Mouse (Mus musculus) embryonic facial prominence, embryonic 14.5 days (tissue): Measurements from ENCODE around the gene Psd. TPM values are rescaled to one million over a fixed set of nuclear protein-coding genes. Genes with fewer than 3 reads are reported as not detected.
A peak's percentile ranks its signal among the peaks of the same experiment; 100 is the strongest.

Experiments used
- ATAC-seq: fragments of 200-750 bp; cut with Nextera tagmentation; 2 replicates; pipeline ENCODE4 v1.8.0; 2017; ENCODE audit warnings: low read depth, moderate number of reproducible peaks, moderate TSS enrichment
- DNase-seq: peaks from one replicate; pipeline ENCODE4 v3.0.0-alpha.2; 2015; ENCODE audit warnings: low spot score
- H3K27ac ChIP-seq: fragments of 300-500 bp; sonication (generic); replicated peaks from 2 replicates; pipeline ENCODE4 v1.5.1; 2014; ENCODE audit warnings: low read depth, mild to moderate bottlenecking, low read length, moderate library complexity
- H3K27me3 ChIP-seq: fragments of 300-500 bp; sonication (generic); replicated peaks from 2 replicates; pipeline ENCODE4 v1.6.1; 2014; ENCODE audit warnings: low read length; ENCODE audit not compliant: control insufficient read depth, insufficient read depth
- H3K36me3 ChIP-seq: fragments of 300-500 bp; sonication (generic); 2 replicates; pipeline ENCODE4 v1.6.1; 2014; ENCODE audit warnings: low read length, mixed read lengths; ENCODE audit not compliant: control insufficient read depth, insufficient read depth
- H3K4me1 ChIP-seq: fragments of 300-500 bp; sonication (generic); 2 replicates; pipeline ENCODE4 v1.6.1; 2014; ENCODE audit warnings: antibody characterized with exemption, low read length; ENCODE audit not compliant: control insufficient read depth, insufficient read depth
- H3K4me2 ChIP-seq: fragments of 300-500 bp; sonication (generic); 2 replicates; pipeline ENCODE4 v1.6.1; 2014; ENCODE audit warnings: low read depth, mild to moderate bottlenecking, low read length, moderate library complexity, mixed read lengths
- H3K4me3 ChIP-seq: fragments of 300-500 bp; sonication (generic); 2 replicates; pipeline ENCODE4 v1.5.1; 2014; ENCODE audit warnings: low read depth, mild to moderate bottlenecking, low read length
- H3K9ac ChIP-seq: fragments of 300-500 bp; sonication (generic); 2 replicates; pipeline ENCODE4 v1.6.1; 2014; ENCODE audit warnings: low read depth, mild to moderate bottlenecking, low read length, moderate library complexity, mixed read lengths
- H3K9me3 ChIP-seq: fragments of 300-500 bp; sonication (generic); 2 replicates; pipeline ENCODE4 v1.6.1; 2016; ENCODE audit warnings: low read length; ENCODE audit not compliant: control insufficient read depth
- WGBS: fragments of 180-500 bp; shearing (Covaris S2); extraction: QIAGEN DNeasy Blood & Tissue Kit; methylation state at CpG from one replicate; pipeline ENCODE4 v1.1.7; 2014; 5-methylcytosine and 5-hydroxymethylcytosine counted together
- polyA plus RNA-seq: library from polyadenylated mRNA; unstranded; fragments of >200 nt; fragmentation: Nextera tagmentation; extraction: Ambion mirVana; gene quantifications from 2 replicates; pipeline ENCODE4 v1.2.1, GENCODE M21; 2014

Psd gene
- 5.8 and 8.6 TPM in 2 replicates for polyA plus RNA-seq

- Histone ChIP-seq H3K9ac (peak within 1 kb of the TSS; percentile 67), H3K27me3 (peaks cover 54% of the 10 kb centered on the region), H3K27ac (peak within 1 kb of the TSS; percentile 83), H3K4me3 (peak within 1 kb of the TSS; percentile 70), H3K4me1 (peaks cover 14% of the 10 kb centered on the region), H3K36me3 (peaks cover 16% of the 10 kb centered on the region; the same call in 1 of the 2 replicates), H3K9me3 (no peaks in the 10 kb centered on the region), H3K4me2 (peak within 1 kb of the TSS; percentile 99)
- DNase-seq, result no peak
- under 1% methylated on average over 34 of the region's 35 CpGs for WGBS
- no peak for ATAC-seq
Observed at GRCm38 (mm10) chr19:46326756-46327305, at the start of gene Psd. Gene Psd (minus strand): TSS chr19:46327156.

GRCm38 (mm10) chr19:46375891-46376290 is 48.9 kb upstream of the Psd start:
- ATAC-seq (no peak), DNase-seq (no peak)
- H3K9ac ChIP-seq, result no peak overlapping the region
- no peak overlapping the region for H3K4me2 ChIP-seq
- no peak overlapping the region for H3K27ac ChIP-seq
- H3K4me3 ChIP-seq, result no peak overlapping the region
- peaks cover 48% of the 10 kb centered on the region for H3K36me3 ChIP-seq
- WGBS, result 51% methylated on average over 4 of the region's 4 CpGs
- H3K27me3 ChIP-seq, result no peaks in the 10 kb centered on the region
- H3K9me3 ChIP-seq, result no peaks in the 10 kb centered on the region
- no peaks in the 10 kb centered on the region for H3K4me1 ChIP-seq

- no peak overlapping the region for H3K4me2 ChIP-seq
- no peaks in the 10 kb centered on the region for H3K9me3 ChIP-seq
- no peaks in the 10 kb centered on the region for H3K27me3 ChIP-seq
- no peak overlapping the region for H3K9ac ChIP-seq
- H3K4me3 ChIP-seq, result no peak overlapping the region
- no peak for DNase-seq
- ATAC-seq, result no peak
- peaks cover 44% of the 10 kb centered on the region for H3K36me3 ChIP-seq
- WGBS, result 57% methylated on average over 5 of the region's 5 CpGs
- no peaks in the 10 kb centered on the region for H3K4me1 ChIP-seq
- no peak overlapping the region for H3K27ac ChIP-seq
Observed at GRCm38 (mm10) chr19:46375489-46375888, 48.5 kb upstream of the Psd start.

- no peaks in the 10 kb centered on the region for H3K4me1 ChIP-seq
- no peak overlapping the region for H3K4me3 ChIP-seq
- no peak overlapping the region for H3K27ac ChIP-seq
- 0 out of 2 replicates have a peak, but pooled peaks have one; percentile 16 for ATAC-seq
- H3K36me3 ChIP-seq, result peaks cover 35% of the 10 kb centered on the region
- H3K9ac ChIP-seq, result no peak overlapping the region
- no peak for DNase-seq
- no peaks in the 10 kb centered on the region for H3K27me3 ChIP-seq
- 46% methylated on average over 18 of the region's 21 CpGs for WGBS
- no peak overlapping the region for H3K4me2 ChIP-seq
- no peaks in the 10 kb centered on the region for H3K9me3 ChIP-seq
Observed at GRCm38 (mm10) chr19:46374477-46375088, 47.6 kb upstream of the Psd start.

- 0 out of 2 replicates have a peak, but pooled peaks have one; percentile 35 for ATAC-seq
- H3K9ac ChIP-seq, result no peak overlapping the region
- 25% methylated on average over 4 of the region's 4 CpGs for WGBS
- no peak overlapping the region for H3K4me3 ChIP-seq
- H3K4me2 ChIP-seq, result no peak overlapping the region
- H3K36me3 ChIP-seq, result no peaks in the 10 kb centered on the region
- H3K27me3 ChIP-seq, result no peaks in the 10 kb centered on the region
- H3K4me1 ChIP-seq, result no peaks in the 10 kb centered on the region
- peak; percentile 38 for DNase-seq
- no peak overlapping the region for H3K27ac ChIP-seq
- H3K9me3 ChIP-seq, result no peaks in the 10 kb centered on the region
Observed at GRCm38 (mm10) chr19:46369204-46369603, 42.2 kb upstream of the Psd start.

GRCm38 (mm10) chr19:46367798-46368590 is 41.0 kb upstream of the Psd start:
- Histone ChIP-seq H3K27ac (no peak overlapping the region), H3K4me3 (no peak overlapping the region), H3K4me1 (no peaks in the 10 kb centered on the region), H3K9ac (no peak overlapping the region), H3K4me2 (no peak overlapping the region), H3K27me3 (no peaks in the 10 kb centered on the region), H3K36me3 (no peaks in the 10 kb centered on the region), H3K9me3 (no peaks in the 10 kb centered on the region)
- DNase-seq, result no peak
- 88% methylated on average over 21 of the region's 23 CpGs for WGBS
- ATAC-seq, result no peak

- H3K4me1 ChIP-seq, result no peaks in the 10 kb centered on the region
- DNase-seq (no peak), ATAC-seq (no peak)
- H3K36me3 ChIP-seq, result no peaks in the 10 kb centered on the region
- no peaks in the 10 kb centered on the region for H3K9me3 ChIP-seq
- whole genome bisulfite sequencing, result 76% methylated on average over 11 of the region's 11 CpGs
- H3K27ac ChIP-seq, result no peak overlapping the region
- H3K9ac ChIP-seq, result no peak overlapping the region
- H3K4me2 ChIP-seq, result no peak overlapping the region
- no peak overlapping the region for H3K4me3 ChIP-seq
- no peaks in the 10 kb centered on the region; the same call in 1 of the 2 replicates for H3K27me3 ChIP-seq
Observed at GRCm38 (mm10) chr19:46363294-46364009, 36.5 kb upstream of the Psd start.

- H3K27ac ChIP-seq, result no peak overlapping the region
- H3K4me1 ChIP-seq, result peaks cover 4% of the 10 kb centered on the region; the same call in 1 of the 2 replicates
- no peak overlapping the region for H3K9ac ChIP-seq
- H3K36me3 ChIP-seq, result no peaks in the 10 kb centered on the region
- H3K4me3 ChIP-seq, result no peak overlapping the region
- ATAC-seq (no peak), DNase-seq (no peak)
- H3K27me3 ChIP-seq, result peaks cover 11% of the 10 kb centered on the region
- WGBS, result 86% methylated on average over 8 of the region's 8 CpGs
- H3K9me3 ChIP-seq, result no peaks in the 10 kb centered on the region
- H3K4me2 ChIP-seq, result no peak overlapping the region
Observed at GRCm38 (mm10) chr19:46362104-46362503, 35.1 kb upstream of the Psd start.
